Mouse (Mus musculus) 3T3-L1 (cell line): ENCODE measurements around the gene Cd55.
"Not testable (repeated sequence)": the region's sequence is repeated elsewhere in the genome, so short reads cannot be mapped to it uniquely, and the experiment has no call there.

Experiments
- DNase-seq: peaks from one replicate; pipeline ENCODE4 v3.0.0-alpha.2; 2015; ENCODE audit warnings: low read depth, low spot score

Gene Cd55

GRCm38 (mm10) chr1:130427175-130427853, 35.2 kb downstream of the Cd55 start:
- DNase-seq, result not testable (repeated sequence)

- no peak for DNase-seq
Measured at GRCm38 (mm10) chr1:130422664-130423111, 39.9 kb downstream of the Cd55 start, which contains the start of gene Cd55b. Gene Cd55b (minus strand): TSS chr1:130423009.

GRCm38 (mm10) chr1:130422033-130422432, 40.5 kb downstream of the Cd55 start:
- DNase-seq, result not testable (repeated sequence)

DNA sequence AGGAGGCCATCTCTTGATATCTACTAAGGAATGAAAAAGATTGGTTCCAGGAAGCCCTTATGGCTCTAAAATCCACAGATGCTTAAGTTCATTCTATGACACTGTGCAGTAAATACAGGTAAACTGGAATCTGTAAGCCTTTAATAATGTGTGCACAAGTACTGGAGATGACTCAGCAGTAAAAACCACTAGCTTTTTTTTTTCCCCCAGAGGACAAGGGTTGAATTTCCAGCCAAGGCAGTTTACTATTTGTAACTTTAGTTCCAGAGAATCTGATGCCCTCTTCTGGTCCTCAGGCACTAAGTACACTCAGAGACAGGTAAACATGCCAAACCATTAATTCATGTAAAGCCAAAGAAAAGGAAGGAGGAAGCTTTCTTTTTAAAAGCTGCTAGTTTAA, 65.4 kb downstream of the Cd55 start:
- peak; percentile 26 for DNase-seq
